Mouse (Mus musculus) G1E (cell line): ENCODE results near the gene Ash1l.

ENCODE experiments used
- CTCF ChIP-seq: IDR thresholded peaks from 2 replicates; pipeline ENCODE4 v1.5.1; 2012; ENCODE audit warnings: low read depth, low read length, inconsistent platforms, mixed read lengths
- GATA1 ChIP-seq: IDR thresholded peaks from 2 replicates; pipeline ENCODE4 v1.6.1; 2012; ENCODE audit warnings: borderline replicate concordance, low read length, inconsistent platforms, mixed read lengths
- GATA2 ChIP-seq: IDR thresholded peaks from 2 replicates; pipeline ENCODE4 v1.6.1; 2012; ENCODE audit warnings: low read depth, low read length, inconsistent platforms, borderline replicate concordance
- TAL1 ChIP-seq: conservative IDR thresholded peaks from 2 replicates; pipeline ENCODE4 v1.6.1; 2012; ENCODE audit warnings: low read depth, low read length, inconsistent platforms, mixed read lengths

- TF ChIP-seq TAL1 (no peak), CTCF (no peak), GATA2 (no peak), GATA1 (no peak)
Measured at GRCm38 (mm10) chr3:89061696-89062095, 111.3 kb downstream of the Ash1l start.
